ENCODE assay signal across 8 mouse cellular contexts in the genomic region with DNA sequence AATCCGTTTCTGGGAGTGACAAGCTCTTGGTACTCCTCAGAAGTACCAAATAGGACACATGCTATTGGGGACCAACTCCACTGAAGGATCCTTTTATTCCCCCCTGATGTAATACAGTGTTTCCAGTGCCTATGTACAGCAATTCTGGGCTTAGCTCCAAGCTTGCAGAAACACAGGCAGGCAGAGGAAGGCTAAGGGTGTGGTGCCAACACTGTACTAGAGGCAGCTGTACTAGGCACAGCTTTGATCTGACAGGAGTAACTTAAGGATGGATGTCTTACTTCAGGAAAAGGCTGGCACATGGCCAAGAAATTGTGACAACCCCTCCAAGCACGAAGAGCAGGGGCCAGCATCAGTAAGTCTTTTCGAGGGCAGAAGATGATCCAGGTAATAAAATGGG.
DNase-seq lines count a peak whose midpoint lies in the region.

No protein-coding gene starts in this region.

- peak; percentile 53 for DNase-seq in kidney, postnatal 10 days
- DNase-seq in kidney, adult 11 months, result no peak
- DNase-seq in fibroblast of lung, adult 2 months (ENCODE audit: low read depth), result peak; percentile 9
- DNase-seq in heart, postnatal 4 days, result peak; percentile 52
- peak; percentile 28 for DNase-seq in lung, postnatal 14 days
- DNase-seq in urinary bladder, adult 18-20 months (ENCODE audit: low spot score in 2 of 2), result no peak
- no peak for DNase-seq in yolk sac, embryonic 10.5 days (ENCODE audit: low spot score)
- DNase-seq in adrenal gland, adult 18-20 months (ENCODE audit: low spot score in 2 of 2), result no peak

Comparison
In these comparisons a context has a peak if more than half of its experiments do, and no peak if none do; other contexts are left out.
1. DNase-seq: peak in kidney, postnatal 10 days (single experiment), fibroblast of lung, adult 2 months (single experiment), heart, postnatal 4 days (single experiment) and lung, postnatal 14 days (single experiment); none in kidney, adult 11 months (single experiment), urinary bladder, adult 18-20 months (0 of 2), yolk sac, embryonic 10.5 days (single experiment) and adrenal gland, adult 18-20 months (0 of 2).